Mouse (Mus musculus) T-helper 1 cell (primary cell): Measurements from ENCODE around the gene Nup155.

ENCODE experiments used
- in situ Hi-C: fragments of 300-600 bp; cut with MboI, MseI; formaldehyde crosslinking; loops from one replicate; pipeline ENCODE4 v1.15.1; 2025; ENCODE audit warnings: high pct_unique_total_duplicates

Gene Nup155

GRCm38 (mm10) chr15:8190435-8190834 lies 81.4 kb downstream of the Nup155 start:
- in situ Hi-C loops = loop anchor here (10.0 kb wide), 1 partner anchor 404 kb away; no protein-coding TSS in a partner anchor

DNA sequence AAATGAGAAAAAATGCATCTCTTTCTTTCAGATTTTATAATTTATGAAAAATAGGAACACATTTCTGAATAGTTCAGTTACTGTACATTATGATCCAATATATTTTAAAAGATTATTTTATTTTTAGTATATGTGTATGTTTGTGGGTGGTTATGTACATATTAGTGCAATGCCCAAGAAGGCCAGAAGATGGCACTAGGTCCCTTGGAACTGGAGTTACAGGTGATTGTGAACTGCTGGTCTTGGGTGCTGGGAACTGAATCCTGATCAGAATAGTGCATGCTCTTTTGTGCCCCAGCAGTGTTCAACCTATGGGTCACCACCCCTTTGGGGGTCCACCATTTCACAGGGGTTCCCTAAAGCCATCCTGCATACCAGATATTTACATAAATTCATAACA lies 91.2 kb downstream of the Nup155 start:
- in situ Hi-C loops = no loop called here

GRCm38 (mm10) chr15:8208362-8208761 lies 99.3 kb downstream of the Nup155 start:
- in situ Hi-C loops = no loop called here
